Mouse (Mus musculus) forebrain, embryonic 11.5 days (tissue): ENCODE measurements around the gene Mrps12. TPM values are rescaled to one million over a fixed set of nuclear protein-coding genes. Genes with fewer than 3 reads are reported as not detected.

ENCODE experiments used
- ATAC-seq: fragments of 200-750 bp; cut with Nextera tagmentation; replicated peaks from 2 replicates; pipeline ENCODE4 v1.8.0; 2017; ENCODE audit warnings: moderate TSS enrichment; ENCODE audit not compliant: low FRiP score
- DNase-seq: peaks from one replicate; pipeline ENCODE4 v3.0.0-alpha.2; 2017; ENCODE audit warnings: low spot score
- H3K27ac ChIP-seq: fragments of 300-500 bp; sonication (generic); 2 replicates; pipeline ENCODE4 v1.5.1; 2014; ENCODE audit warnings: low read depth, low read length
- H3K27me3 ChIP-seq: fragments of 300-500 bp; sonication (generic); 2 replicates; pipeline ENCODE4 v1.6.1; 2014; ENCODE audit warnings: mild to moderate bottlenecking, low read length, mixed read lengths; ENCODE audit not compliant: control insufficient read depth, insufficient read depth
- H3K36me3 ChIP-seq: fragments of 300-500 bp; sonication (generic); 2 replicates; pipeline ENCODE4 v1.6.1; 2014; ENCODE audit warnings: mild to moderate bottlenecking, low read length, moderate library complexity, mixed read lengths; ENCODE audit not compliant: control insufficient read depth, insufficient read depth
- H3K4me1 ChIP-seq: fragments of 300-500 bp; sonication (generic); replicated peaks from 2 replicates; pipeline ENCODE4 v1.6.1; 2014; ENCODE audit warnings: low read length, mixed read lengths; ENCODE audit not compliant: control insufficient read depth, insufficient read depth
- H3K4me2 ChIP-seq: fragments of 300-500 bp; sonication (generic); 2 replicates; pipeline ENCODE4 v1.6.1; 2014; ENCODE audit warnings: low read depth, mild to moderate bottlenecking, low read length, moderate library complexity, mixed read lengths; ENCODE audit not compliant: severe bottlenecking
- H3K4me3 ChIP-seq: fragments of 300-500 bp; sonication (generic); 2 replicates; pipeline ENCODE4 v1.5.1; 2014; ENCODE audit warnings: low read depth, low read length
- H3K9ac ChIP-seq: fragments of 300-500 bp; sonication (generic); 2 replicates; pipeline ENCODE4 v1.6.1; 2014; ENCODE audit warnings: low read length
- H3K9me3 ChIP-seq: fragments of 300-500 bp; sonication (generic); 2 replicates; pipeline ENCODE4 v1.6.1; 2016; ENCODE audit warnings: low read length, mixed read lengths; ENCODE audit not compliant: control insufficient read depth
- WGBS: fragments of 180-500 bp; shearing (Covaris S2); extraction: QIAGEN DNeasy Blood & Tissue Kit; methylation state at CpG from one replicate; pipeline ENCODE4 v1.1.7; 2014; 5-methylcytosine and 5-hydroxymethylcytosine counted together
- polyA plus RNA-seq: library from polyadenylated mRNA; unstranded; fragments of >200 nt; fragmentation: Nextera tagmentation; extraction: Ambion mirVana; gene quantifications from 2 replicates; pipeline ENCODE4 v1.2.1, GENCODE M21; 2014

Gene Mrps12
- polyA plus RNA-seq, 1 experiment from 2014 or later = 116 TPM

DNA sequence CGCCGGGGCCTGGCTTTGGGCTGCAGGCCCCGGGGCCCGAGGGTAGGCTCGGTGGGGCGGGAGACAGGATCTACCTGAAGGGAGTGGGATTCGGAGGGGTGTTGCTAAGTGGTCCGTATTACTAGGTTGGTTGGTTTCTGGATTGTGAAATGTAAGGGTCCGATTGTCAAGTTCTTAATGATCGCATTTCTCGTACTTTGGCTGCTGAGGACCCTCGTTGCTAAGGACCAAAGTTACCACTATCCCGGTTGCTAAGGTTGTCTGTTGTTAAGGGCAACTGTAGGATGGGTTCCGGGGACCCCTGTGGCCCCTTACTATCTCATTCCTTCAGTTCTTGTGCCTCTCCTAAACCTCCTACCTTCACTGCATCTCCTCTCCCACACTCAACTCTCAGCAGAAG is 25.3 kb upstream of the Mrps12 start:
- WGBS = 4% methylated on average over 14 of the region's 14 CpGs

GRCm38 (mm10) chr7:28766173-28766879 is 24.7 kb upstream of the Mrps12 start, which contains the start of gene Sirt2:
Sirt2 (plus strand) TSS chr7:28766735.
- Histone ChIP-seq H3K27me3 (no peaks in the 10 kb centered on the region), H3K27ac (no peak within 1 kb of the TSS), H3K9ac (peak within 1 kb of the TSS; percentile 69), H3K4me2 (peak within 1 kb of the TSS; percentile 77), H3K36me3 (no peaks in the 10 kb centered on the region), H3K9me3 (no peaks in the 10 kb centered on the region), H3K4me1 (peaks cover 4% of the 10 kb centered on the region), H3K4me3 (peak within 1 kb of the TSS; percentile 81)
- WGBS = under 1% methylated on average over 45 of the region's 45 CpGs
- ATAC-seq (peak; percentile 99), DNase-seq (peak; percentile 96)

More for the DNA sequence above, 25.3 kb upstream of the Mrps12 start:
- peak overlapping the region; percentile 69 for H3K9ac ChIP-seq
- no peak overlapping the region for H3K27ac ChIP-seq
- DNase-seq = no peak
- no peaks in the 10 kb centered on the region for H3K9me3 ChIP-seq
- peaks cover 4% of the 10 kb centered on the region for H3K4me1 ChIP-seq
- peak overlapping the region; percentile 81 for H3K4me3 ChIP-seq
- no peaks in the 10 kb centered on the region for H3K36me3 ChIP-seq
- H3K27me3 ChIP-seq = no peaks in the 10 kb centered on the region
- H3K4me2 ChIP-seq = peak overlapping the region; percentile 68
- no peak; the same call in 1 of the 2 replicates for ATAC-seq

DNA sequence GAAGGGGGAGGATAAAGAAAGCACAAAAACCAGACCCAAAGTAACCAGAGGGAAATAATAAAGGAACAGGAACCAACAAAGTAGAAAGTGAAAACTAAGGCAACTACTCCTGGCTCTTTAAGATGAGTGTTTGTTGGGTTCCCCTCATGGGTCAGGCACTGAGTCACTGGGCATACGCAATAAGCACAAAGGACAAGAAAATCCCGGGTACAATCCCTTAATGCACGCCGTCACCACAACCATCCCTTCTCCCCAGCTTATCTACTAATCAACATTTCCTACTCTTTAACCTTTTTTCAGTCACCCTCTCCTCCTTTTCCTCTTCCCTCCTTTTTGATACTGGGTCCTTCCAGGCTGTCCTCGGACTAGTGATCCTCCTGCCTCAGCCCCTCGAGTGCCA is 23.6 kb upstream of the Mrps12 start:
- no peak for ATAC-seq

DNA sequence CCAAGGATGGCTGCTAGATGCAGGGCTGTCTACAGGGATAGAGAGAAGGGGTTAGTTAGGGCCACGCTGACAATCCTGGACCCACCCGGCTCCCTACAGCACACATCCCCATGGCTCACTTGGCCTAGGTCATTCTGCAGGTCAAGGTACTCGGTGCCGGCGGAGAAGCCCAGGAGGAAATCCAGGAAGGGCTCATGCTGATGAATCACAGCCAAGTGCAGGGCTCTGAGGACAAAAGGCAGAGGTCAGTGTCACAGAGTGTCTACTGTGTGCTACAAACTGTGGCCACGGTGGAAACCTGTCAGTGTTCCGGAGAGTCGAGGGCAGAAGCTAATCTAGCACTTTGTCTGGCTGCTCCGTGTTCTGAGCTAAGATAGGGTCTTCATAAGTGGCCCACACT is 20.3 kb upstream of the Mrps12 start:
- Histone ChIP-seq H3K4me2 (no peak overlapping the region), H3K4me1 (no peaks in the 10 kb centered on the region), H3K36me3 (no peaks in the 10 kb centered on the region), H3K27ac (no peak overlapping the region), H3K27me3 (no peaks in the 10 kb centered on the region), H3K4me3 (no peak overlapping the region), H3K9ac (no peak overlapping the region), H3K9me3 (no peaks in the 10 kb centered on the region)
- DNase-seq (no peak), ATAC-seq (no peak)
- 90% methylated on average over 9 of the region's 9 CpGs for WGBS

More for the DNA sequence above, 23.6 kb upstream of the Mrps12 start:
- no peak overlapping the region for H3K27ac ChIP-seq
- H3K4me2 ChIP-seq = peak overlapping the region; percentile 77; the same call in 1 of the 2 replicates
- H3K36me3 ChIP-seq = no peaks in the 10 kb centered on the region
- H3K9ac ChIP-seq = no peak overlapping the region
- WGBS = 85% methylated on average over 6 of the region's 6 CpGs
- H3K9me3 ChIP-seq = no peaks in the 10 kb centered on the region
- no peaks in the 10 kb centered on the region for H3K27me3 ChIP-seq
- H3K4me3 ChIP-seq = peak overlapping the region; percentile 81; the same call in 1 of the 2 replicates
- DNase-seq = no peak
- H3K4me1 ChIP-seq = peaks cover 4% of the 10 kb centered on the region

GRCm38 (mm10) chr7:28758623-28759022 is 17.0 kb upstream of the Mrps12 start:
- no peak overlapping the region for H3K27ac ChIP-seq
- H3K9ac ChIP-seq = no peak overlapping the region
- no peaks in the 10 kb centered on the region for H3K36me3 ChIP-seq
- no peaks in the 10 kb centered on the region for H3K9me3 ChIP-seq
- no peaks in the 10 kb centered on the region for H3K27me3 ChIP-seq
- H3K4me3 ChIP-seq = no peak overlapping the region
- H3K4me2 ChIP-seq = no peak overlapping the region
- H3K4me1 ChIP-seq = 0 out of 2 replicates have a peak, but pooled peaks cover 2% of the 10 kb centered on the region
- no peak for ATAC-seq
- WGBS = 77% methylated on average over 13 of the region's 13 CpGs
- DNase-seq = no peak

- no peaks in the 10 kb centered on the region for H3K9me3 ChIP-seq
- no peak within 1 kb of the TSS; the same call in 1 of the 2 replicates for H3K9ac ChIP-seq
- 0 out of 2 replicates have a peak, but pooled peaks cover 2% of the 10 kb centered on the region for H3K4me1 ChIP-seq
- no peak within 1 kb of the TSS for H3K4me3 ChIP-seq
- DNase-seq = no peak
- peak within 1 kb of the TSS; percentile 29; the same call in 1 of the 2 replicates for H3K4me2 ChIP-seq
- no peak within 1 kb of the TSS for H3K27ac ChIP-seq
- no peak for ATAC-seq
- H3K36me3 ChIP-seq = no peaks in the 10 kb centered on the region; the same call in 1 of the 2 replicates
- H3K27me3 ChIP-seq = no peaks in the 10 kb centered on the region
- 4% methylated on average over 16 of the region's 17 CpGs for WGBS
Observed at GRCm38 (mm10) chr7:28756079-28756478, 14.5 kb upstream of the Mrps12 start, which contains the start of gene Ccer2. Ccer2 (plus strand) TSS chr7:28756174.

DNA sequence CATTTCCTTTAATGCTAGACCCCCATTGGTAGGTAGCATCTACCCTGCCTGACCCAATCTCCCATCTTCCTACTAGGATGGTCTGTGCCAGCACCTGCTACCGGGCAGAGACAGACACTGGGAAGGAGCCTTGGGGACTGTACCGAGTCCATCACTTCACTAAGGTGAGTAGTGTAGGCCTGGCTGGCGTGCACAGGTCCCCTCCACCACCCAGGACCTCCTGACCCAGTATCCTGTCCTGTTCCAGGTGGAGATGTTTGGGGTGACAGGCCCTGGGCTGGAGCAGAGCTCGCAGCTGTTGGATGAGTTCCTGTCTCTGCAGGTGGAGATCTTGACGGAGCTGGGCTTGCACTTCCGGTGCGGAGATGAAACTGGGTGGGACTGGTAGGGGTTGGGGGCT is 8.3 kb upstream of the Mrps12 start:
- H3K4me2 ChIP-seq = no peak overlapping the region
- H3K27ac ChIP-seq = no peak overlapping the region
- no peaks in the 10 kb centered on the region for H3K27me3 ChIP-seq
- no peak overlapping the region for H3K9ac ChIP-seq
- no peak for ATAC-seq
- H3K4me1 ChIP-seq = no peaks in the 10 kb centered on the region
- no peaks in the 10 kb centered on the region; the same call in 1 of the 2 replicates for H3K36me3 ChIP-seq
- no peak overlapping the region for H3K4me3 ChIP-seq
- no peak for DNase-seq
- WGBS = 93% methylated on average over 7 of the region's 7 CpGs
- H3K9me3 ChIP-seq = no peaks in the 10 kb centered on the region

DNA sequence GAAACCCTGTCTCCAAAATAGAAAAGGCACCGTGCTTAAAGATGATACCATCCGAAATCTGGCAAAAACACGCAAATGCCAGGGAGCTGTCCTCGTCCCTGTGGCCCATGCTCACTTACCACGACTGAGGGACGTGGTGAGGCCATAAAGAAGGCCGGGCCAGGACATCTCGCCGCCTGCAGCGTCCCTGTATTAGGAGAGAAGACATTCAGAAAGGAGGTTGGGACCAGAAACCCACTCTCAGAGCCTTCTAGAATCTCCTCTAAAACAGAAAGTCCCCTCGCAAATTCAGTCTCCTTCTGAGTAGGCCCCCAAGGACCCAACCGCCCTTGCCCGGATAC is 282 bp downstream of the Mrps12 start:
- H3K36me3 ChIP-seq = no peaks in the 10 kb centered on the region; the same call in 1 of the 2 replicates

More for the DNA sequence above, 282 bp downstream of the Mrps12 start:
- Histone ChIP-seq H3K4me3 (peak overlapping the region; percentile 58), H3K4me2 (peak overlapping the region; percentile 60), H3K4me1 (no peaks in the 10 kb centered on the region; the same call in 1 of the 2 replicates), H3K27ac (no peak overlapping the region), H3K9ac (peak overlapping the region; percentile 71), H3K27me3 (no peaks in the 10 kb centered on the region), H3K9me3 (no peaks in the 10 kb centered on the region)
- DNase-seq = peak; percentile 57
- 2% methylated on average over 13 of the region's 13 CpGs for WGBS
- peak; percentile 24 for ATAC-seq
